Mouse (Mus musculus): Measurements from ENCODE around the gene Arl13b. TPM values are rescaled to one million over a fixed set of nuclear protein-coding genes. Genes with fewer than 3 reads are reported as not detected.

Gene Arl13b
- polyA plus RNA-seq, 1 experiment from 2014 or later: 9.4 TPM

- H3K4me1 ChIP-seq (ENCODE audit: control insufficient read depth, insufficient read depth, low read length): no peaks in the 10 kb centered on the region
- H3K27ac ChIP-seq (ENCODE audit: low read length): no peak overlapping the region
- no peak overlapping the region for H3K4me2 ChIP-seq (ENCODE audit: low read depth, low read length)
- H3K9ac ChIP-seq (ENCODE audit: low read length): no peak overlapping the region
- whole genome bisulfite sequencing: 91% methylated on average over 2 of the region's 2 CpGs
- ATAC-seq (replicated peaks; ENCODE audit: extremely low read depth, insufficient read depth, low FRiP score): no peak
- no peaks in the 10 kb centered on the region for H3K9me3 ChIP-seq (replicated peaks; ENCODE audit: control insufficient read depth, low read length)
- no peaks in the 10 kb centered on the region for H3K27me3 ChIP-seq (ENCODE audit: control insufficient read depth, insufficient read depth, low read length)
- H3K36me3 ChIP-seq (ENCODE audit: control insufficient read depth, insufficient read depth): no peaks in the 10 kb centered on the region
- no peak overlapping the region for H3K4me3 ChIP-seq (ENCODE audit: low read length)
Measured at GRCm38 (mm10) chr16:62856273-62856672, 9.4 kb upstream of the Arl13b start.

- no peak overlapping the region for H3K27ac ChIP-seq (ENCODE audit: low read length)
- no peak overlapping the region for H3K4me3 ChIP-seq (ENCODE audit: low read length)
- 62% methylated on average over 6 of the region's 6 CpGs for whole genome bisulfite sequencing
Measured at GRCm38 (mm10) chr16:62855385-62855784, 8.5 kb upstream of the Arl13b start.

GRCm38 (mm10) chr16:62854191-62855068 lies 7.6 kb upstream of the Arl13b start, which contains the start of gene Pros1:
TSS of gene Pros1 (plus strand) at chr16:62854307.
- WGBS: 3% methylated on average over 34 of the region's 42 CpGs
- peak within 1 kb of the TSS; percentile 83 for H3K27ac ChIP-seq (ENCODE audit: low read length)
- H3K9ac ChIP-seq (ENCODE audit: low read length): peak within 1 kb of the TSS; percentile 92
- H3K4me2 ChIP-seq (ENCODE audit: low read depth, low read length): peak within 1 kb of the TSS; percentile 94
- peak within 1 kb of the TSS; percentile 82 for H3K4me3 ChIP-seq (ENCODE audit: low read length)
- peak; percentile 95 for ATAC-seq (replicated peaks; ENCODE audit: extremely low read depth, insufficient read depth, low FRiP score)
- H3K4me1 ChIP-seq (ENCODE audit: control insufficient read depth, insufficient read depth, low read length): no peaks in the 10 kb centered on the region
- no peaks in the 10 kb centered on the region for H3K36me3 ChIP-seq (ENCODE audit: control insufficient read depth, insufficient read depth)
- H3K9me3 ChIP-seq (replicated peaks; ENCODE audit: control insufficient read depth, low read length): no peaks in the 10 kb centered on the region
- H3K27me3 ChIP-seq (ENCODE audit: control insufficient read depth, insufficient read depth, low read length): no peaks in the 10 kb centered on the region

More at GRCm38 (mm10) chr16:62855385-62855784, 8.5 kb upstream of the Arl13b start:
- Histone ChIP-seq H3K9ac (ENCODE audit: low read length) (no peak overlapping the region), H3K36me3 (ENCODE audit: control insufficient read depth, insufficient read depth) (no peaks in the 10 kb centered on the region), H3K4me2 (ENCODE audit: low read depth, low read length) (peak overlapping the region; percentile 94; the same call in 1 of the 2 replicates), H3K27me3 (ENCODE audit: control insufficient read depth, insufficient read depth, low read length) (no peaks in the 10 kb centered on the region), H3K4me1 (ENCODE audit: control insufficient read depth, insufficient read depth, low read length) (no peaks in the 10 kb centered on the region), H3K9me3 (replicated peaks; ENCODE audit: control insufficient read depth, low read length) (no peaks in the 10 kb centered on the region)
- no peak for ATAC-seq (replicated peaks; ENCODE audit: extremely low read depth, insufficient read depth, low FRiP score)

GRCm38 (mm10) chr16:62853611-62854126 lies 6.8 kb upstream of the Arl13b start:
- 18% methylated on average over 3 of the region's 3 CpGs for WGBS
- no peak for ATAC-seq (replicated peaks; ENCODE audit: extremely low read depth, insufficient read depth, low FRiP score)
- Histone ChIP-seq H3K4me3 (ENCODE audit: low read length) (peak overlapping the region; percentile 82), H3K27me3 (ENCODE audit: control insufficient read depth, insufficient read depth, low read length) (no peaks in the 10 kb centered on the region), H3K4me1 (ENCODE audit: control insufficient read depth, insufficient read depth, low read length) (no peaks in the 10 kb centered on the region), H3K27ac (ENCODE audit: low read length) (peak overlapping the region; percentile 83), H3K9ac (ENCODE audit: low read length) (peak overlapping the region; percentile 92), H3K36me3 (ENCODE audit: control insufficient read depth, insufficient read depth) (no peaks in the 10 kb centered on the region), H3K4me2 (ENCODE audit: low read depth, low read length) (peak overlapping the region; percentile 94), H3K9me3 (replicated peaks; ENCODE audit: control insufficient read depth, low read length) (no peaks in the 10 kb centered on the region)

GRCm38 (mm10) chr16:62852464-62853252 lies 5.8 kb upstream of the Arl13b start:
- Histone ChIP-seq H3K27me3 (ENCODE audit: control insufficient read depth, insufficient read depth, low read length) (no peaks in the 10 kb centered on the region), H3K36me3 (ENCODE audit: control insufficient read depth, insufficient read depth) (no peaks in the 10 kb centered on the region), H3K9me3 (replicated peaks; ENCODE audit: control insufficient read depth, low read length) (no peaks in the 10 kb centered on the region), H3K27ac (ENCODE audit: low read length) (no peak overlapping the region), H3K4me2 (ENCODE audit: low read depth, low read length) (no peak overlapping the region), H3K4me3 (ENCODE audit: low read length) (no peak overlapping the region), H3K4me1 (ENCODE audit: control insufficient read depth, insufficient read depth, low read length) (no peaks in the 10 kb centered on the region), H3K9ac (ENCODE audit: low read length) (no peak overlapping the region)
- WGBS: 88% methylated on average over 3 of the region's 3 CpGs
- no peak for ATAC-seq (replicated peaks; ENCODE audit: extremely low read depth, insufficient read depth, low FRiP score)

- no peak overlapping the region for H3K27ac ChIP-seq (ENCODE audit: low read length)
- no peak overlapping the region for H3K4me3 ChIP-seq (ENCODE audit: low read length)
- H3K4me1 ChIP-seq (ENCODE audit: control insufficient read depth, insufficient read depth, low read length): peaks cover 7% of the 10 kb centered on the region; the same call in 1 of the 2 replicates
- peak overlapping the region; percentile 13; the same call in 1 of the 2 replicates for H3K4me2 ChIP-seq (ENCODE audit: low read depth, low read length)
- 82% methylated on average over 6 of the region's 6 CpGs for WGBS
- no peaks in the 10 kb centered on the region for H3K36me3 ChIP-seq (ENCODE audit: control insufficient read depth, insufficient read depth)
- no peak for ATAC-seq (replicated peaks; ENCODE audit: extremely low read depth, insufficient read depth, low FRiP score)
- H3K27me3 ChIP-seq (ENCODE audit: control insufficient read depth, insufficient read depth, low read length): no peaks in the 10 kb centered on the region
- H3K9me3 ChIP-seq (replicated peaks; ENCODE audit: control insufficient read depth, low read length): no peaks in the 10 kb centered on the region
- H3K9ac ChIP-seq (ENCODE audit: low read length): no peak overlapping the region
Measured at GRCm38 (mm10) chr16:62845341-62845740, 1.5 kb downstream of the Arl13b start.

- no peak for ATAC-seq (replicated peaks; ENCODE audit: extremely low read depth, insufficient read depth, low FRiP score)
- H3K27ac ChIP-seq (ENCODE audit: low read length): no peak overlapping the region
- no peak overlapping the region for H3K9ac ChIP-seq (ENCODE audit: low read length)
- H3K4me1 ChIP-seq (ENCODE audit: control insufficient read depth, insufficient read depth, low read length): no peaks in the 10 kb centered on the region
- no peaks in the 10 kb centered on the region; the same call in 1 of the 2 replicates for H3K36me3 ChIP-seq (ENCODE audit: control insufficient read depth, insufficient read depth)
- H3K27me3 ChIP-seq (ENCODE audit: control insufficient read depth, insufficient read depth, low read length): no peaks in the 10 kb centered on the region
- H3K9me3 ChIP-seq (replicated peaks; ENCODE audit: control insufficient read depth, low read length): no peaks in the 10 kb centered on the region
- no peak overlapping the region for H3K4me2 ChIP-seq (ENCODE audit: low read depth, low read length)
- no peak overlapping the region for H3K4me3 ChIP-seq (ENCODE audit: low read length)
- 47% methylated on average over 3 of the region's 3 CpGs for WGBS
Measured at GRCm38 (mm10) chr16:62834016-62834735, 12.7 kb downstream of the Arl13b start.

GRCm38 (mm10) chr16:62832481-62832880 lies 14.4 kb downstream of the Arl13b start:
- 20% methylated on average over 4 of the region's 4 CpGs for WGBS
- peak; percentile 32; the same call in 1 of the 2 replicates for ATAC-seq (replicated peaks; ENCODE audit: extremely low read depth, insufficient read depth, low FRiP score)
- H3K4me1 ChIP-seq (ENCODE audit: control insufficient read depth, insufficient read depth, low read length): no peaks in the 10 kb centered on the region

More at GRCm38 (mm10) chr16:62832481-62832880, 14.4 kb downstream of the Arl13b start:
- H3K9ac ChIP-seq (ENCODE audit: low read length): no peak overlapping the region
- H3K4me2 ChIP-seq (ENCODE audit: low read depth, low read length): no peak overlapping the region
- no peaks in the 10 kb centered on the region; the same call in 1 of the 2 replicates for H3K36me3 ChIP-seq (ENCODE audit: control insufficient read depth, insufficient read depth)
- H3K27ac ChIP-seq (ENCODE audit: low read length): no peak overlapping the region
- no peaks in the 10 kb centered on the region for H3K27me3 ChIP-seq (ENCODE audit: control insufficient read depth, insufficient read depth, low read length)
- no peak overlapping the region for H3K4me3 ChIP-seq (ENCODE audit: low read length)
- H3K9me3 ChIP-seq (replicated peaks; ENCODE audit: control insufficient read depth, low read length): no peaks in the 10 kb centered on the region
